Mouse (Mus musculus): Measurements from ENCODE around the gene Fry.

- TF ChIP-seq MYC (IDR thresholded peaks at IDR 0.05; ENCODE audit: low read depth, low read length) (no peak), ELF1 (IDR thresholded peaks at IDR 0.05; ENCODE audit: low read depth, low read length) (no peak), MYB (IDR thresholded peaks at IDR 0.05; ENCODE audit: low read depth, low read length) (no peak), ETS1 (IDR thresholded peaks at IDR 0.05; ENCODE audit: low read depth, low read length) (no peak), TAL1 (IDR thresholded peaks at IDR 0.05; ENCODE audit: low read length) (no peak), HCFC1 (IDR thresholded peaks at IDR 0.05; ENCODE audit: low read depth, low read length) (no peak)
Measured at GRCm38 (mm10) chr5:150459801-150460200, 341.4 kb downstream of the Fry start.
